Mouse (Mus musculus) monocyte, adult 5-6 weeks (primary cell): ENCODE results near the gene Ccdc183. TPM values are rescaled to one million over a fixed set of nuclear protein-coding genes. Genes with fewer than 3 reads are reported as not detected.

Experiments
- ATAC-seq: fragments of 153-309, 156-312 bp; replicated peaks from 2 replicates; pipeline ENCODE4 v1.8.0; 2017; ENCODE audit warnings: mild to moderate bottlenecking; ENCODE audit not compliant: low TSS enrichment, insufficient number of reproducible peaks, severe bottlenecking, poor library complexity, low FRiP score
- total RNA-seq: library from RNA; stranded (forward); fragments of 200-1000, 200-491, 200-594 nt; gene quantifications from 3 replicates; pipeline ENCODE4 v1.2.3, GENCODE M21; 2017

The Ccdc183 gene
- total RNA-seq, 1 experiment from 2014 or later: not detected

- no peak for ATAC-seq
Measured at GRCm38 (mm10) chr2:25616398-25616797, 1.1 kb downstream of the Ccdc183 start.

- peak; percentile 14; the same call in 1 of the 2 replicates for ATAC-seq
Measured at GRCm38 (mm10) chr2:25608671-25609070, 8.8 kb downstream of the Ccdc183 start.

- ATAC-seq: peak; percentile 85
Measured at GRCm38 (mm10) chr2:25607761-25608622, 9.5 kb downstream of the Ccdc183 start, which contains the start of gene Rabl6. TSS of gene Rabl6 (minus strand) at chr2:25608521.

GRCm38 (mm10) chr2:25602526-25602925 is 15.0 kb downstream of the Ccdc183 start:
- ATAC-seq: no peak

- ATAC-seq: no peak
Measured at GRCm38 (mm10) chr2:25600037-25600436, 17.4 kb downstream of the Ccdc183 start.

GRCm38 (mm10) chr2:25598749-25599148 is 18.7 kb downstream of the Ccdc183 start:
- no peak for ATAC-seq

- ATAC-seq: no peak
Measured at GRCm38 (mm10) chr2:25596765-25597510, 20.5 kb downstream of the Ccdc183 start.

- no peak for ATAC-seq
Measured at GRCm38 (mm10) chr2:25591863-25592262, 25.6 kb downstream of the Ccdc183 start.

GRCm38 (mm10) chr2:25588227-25588907 is 29.1 kb downstream of the Ccdc183 start:
- no peak for ATAC-seq

GRCm38 (mm10) chr2:25587290-25587689 is 30.2 kb downstream of the Ccdc183 start:
- ATAC-seq: no peak

- ATAC-seq: no peak
Measured at GRCm38 (mm10) chr2:25585601-25586000, 31.9 kb downstream of the Ccdc183 start.

- no peak for ATAC-seq
Measured at GRCm38 (mm10) chr2:25584856-25585255, 32.6 kb downstream of the Ccdc183 start.

GRCm38 (mm10) chr2:25584152-25584551 is 33.3 kb downstream of the Ccdc183 start:
- ATAC-seq: no peak

GRCm38 (mm10) chr2:25583571-25583970 is 33.9 kb downstream of the Ccdc183 start:
- ATAC-seq: no peak

- ATAC-seq: no peak
Measured at GRCm38 (mm10) chr2:25583120-25583481, 34.4 kb downstream of the Ccdc183 start.

GRCm38 (mm10) chr2:25582466-25583119 is 34.9 kb downstream of the Ccdc183 start:
- no peak for ATAC-seq

- no peak for ATAC-seq
Measured at GRCm38 (mm10) chr2:25581901-25582301, 35.6 kb downstream of the Ccdc183 start.

GRCm38 (mm10) chr2:25581294-25581864 is 36.1 kb downstream of the Ccdc183 start, which contains the start of gene Ajm1:
TSS of gene Ajm1 (minus strand) at chr2:25581757.
- peak; percentile 73 for ATAC-seq
